Mouse (Mus musculus): ENCODE data around the gene Ftsj1.

DNA sequence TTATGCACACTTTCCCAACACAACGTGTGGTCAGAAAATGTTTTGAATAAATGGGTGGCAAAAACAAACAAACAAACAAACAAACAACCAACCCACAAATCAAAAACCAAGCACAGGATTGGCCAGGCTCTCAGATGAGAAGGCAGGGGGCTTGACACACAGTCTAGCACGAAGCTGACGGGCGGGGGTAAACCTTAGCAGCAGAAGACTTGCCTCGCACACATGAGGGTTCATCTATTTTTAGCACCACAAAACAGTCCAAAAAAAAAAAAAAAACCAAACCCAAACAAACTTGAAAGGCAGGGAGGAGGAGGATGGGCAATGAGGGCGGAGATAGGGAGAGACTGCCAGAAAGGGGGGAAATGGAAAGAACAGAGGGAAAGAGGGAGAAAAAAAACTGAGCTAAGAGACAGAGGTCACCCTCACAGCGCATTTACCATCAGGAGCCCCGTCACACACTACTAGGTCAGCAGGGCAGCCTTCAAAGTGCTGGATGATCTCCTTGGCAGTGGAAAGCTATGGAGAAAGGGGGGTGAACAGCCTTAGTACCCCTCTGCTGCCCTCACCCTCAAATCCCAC lies 3.6 kb downstream of the Ftsj1 start:
- TF ChIP-seq CTCF (IDR thresholded peaks at IDR 0.05; ENCODE audit: extremely low read depth, insufficient read depth, low read length) = no peak
- no peak for TF ChIP-seq POLR2A (IDR thresholded peaks at IDR 0.05; ENCODE audit: extremely low read depth, insufficient read depth, low read length)

Measured in cortical plate, adult 2 months (tissue).